Mouse (Mus musculus): ENCODE results near the gene Tmem18.

DNA sequence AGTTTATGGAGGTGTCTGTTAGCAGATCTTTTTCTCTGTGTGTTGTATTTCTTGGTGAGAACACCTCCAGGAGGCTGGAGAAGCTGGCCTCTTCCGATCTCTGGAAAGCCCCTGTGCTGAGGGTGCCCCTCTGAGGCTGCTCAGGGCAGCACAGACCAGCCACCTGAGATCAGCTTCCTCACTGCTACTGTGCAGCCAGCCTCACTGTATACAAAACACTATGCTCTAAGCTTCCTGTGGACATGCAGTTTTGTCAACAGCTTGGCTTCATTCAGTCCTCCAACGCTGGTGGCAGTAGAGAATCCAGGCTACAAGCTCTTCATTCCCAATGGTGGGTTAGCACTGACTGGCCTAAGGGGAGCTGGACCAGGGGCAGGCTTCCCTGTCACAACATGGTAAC lies 15.8 kb downstream of the Tmem18 start:
- TF ChIP-seq CTCF (IDR thresholded peaks at IDR 0.05; ENCODE audit: borderline replicate concordance, insufficient read depth, low read length) = no peak
- TF ChIP-seq POLR2A (IDR thresholded peaks at IDR 0.05; ENCODE audit: low read depth, low read length) = no peak

All from embryonic fibroblast, embryonic 13.5 days (primary cell).